Mouse (Mus musculus): ENCODE measurements at regions not wholly inside any gene's neighbourhood (a gene's known extent, or its start where the extent isn't known, plus 50 kb on each side); places are given as distances from the start of the nearest gene placed in this dataset.

GRCm38 (mm10) chr5:52092273-52092672 lies 98.0 kb downstream of the Dhx15 start:
- no peak for ATAC-seq (replicated peaks)
- no peaks in the 10 kb centered on the region for H3K9me3 ChIP-seq
- H3K27ac ChIP-seq = no peak overlapping the region
- H3K27me3 ChIP-seq (replicated peaks) = no peaks in the 10 kb centered on the region
- no peak overlapping the region for H3K4me2 ChIP-seq
- H3K4me1 ChIP-seq = no peaks in the 10 kb centered on the region
- WGBS = 90% methylated on average over 4 of the region's 4 CpGs
- no peaks in the 10 kb centered on the region for H3K36me3 ChIP-seq (replicated peaks)
- no peak overlapping the region for H3K4me3 ChIP-seq
- H3K9ac ChIP-seq = no peak overlapping the region

GRCm38 (mm10) chr5:52088131-52088530 lies 102.2 kb downstream of the Dhx15 start:
- WGBS = 63% methylated on average over 10 of the region's 10 CpGs

GRCm38 (mm10) chr5:52086766-52087429 lies 103.4 kb downstream of the Dhx15 start:
- H3K4me3 ChIP-seq = no peak overlapping the region
- no peaks in the 10 kb centered on the region for H3K27me3 ChIP-seq (replicated peaks)
- WGBS = 67% methylated on average over 7 of the region's 7 CpGs
- ATAC-seq (replicated peaks) = no peak
- H3K9ac ChIP-seq = no peak overlapping the region
- H3K36me3 ChIP-seq (replicated peaks) = no peaks in the 10 kb centered on the region
- no peak overlapping the region for H3K4me2 ChIP-seq
- H3K27ac ChIP-seq = no peak overlapping the region
- H3K4me1 ChIP-seq = no peaks in the 10 kb centered on the region
- H3K9me3 ChIP-seq = no peaks in the 10 kb centered on the region

More at GRCm38 (mm10) chr5:52088131-52088530, 102.2 kb downstream of the Dhx15 start:
- H3K9me3 ChIP-seq = no peaks in the 10 kb centered on the region
- H3K4me3 ChIP-seq = no peak overlapping the region
- no peaks in the 10 kb centered on the region for H3K36me3 ChIP-seq (replicated peaks)
- H3K9ac ChIP-seq = no peak overlapping the region
- H3K27me3 ChIP-seq (replicated peaks) = no peaks in the 10 kb centered on the region
- H3K4me2 ChIP-seq = no peak overlapping the region
- no peaks in the 10 kb centered on the region for H3K4me1 ChIP-seq
- no peak for ATAC-seq (replicated peaks)
- no peak overlapping the region for H3K27ac ChIP-seq

- H3K36me3 ChIP-seq (replicated peaks) = no peaks in the 10 kb centered on the region
Observed at GRCm38 (mm10) chr5:52080268-52080667, 110.0 kb downstream of the Dhx15 start.

GRCm38 (mm10) chr5:52077696-52078095 lies 112.6 kb downstream of the Dhx15 start:
- Histone ChIP-seq H3K9ac (no peak overlapping the region), H3K4me2 (no peak overlapping the region), H3K27me3 (replicated peaks) (no peaks in the 10 kb centered on the region), H3K4me1 (no peaks in the 10 kb centered on the region), H3K27ac (no peak overlapping the region), H3K36me3 (replicated peaks) (no peaks in the 10 kb centered on the region), H3K4me3 (no peak overlapping the region), H3K9me3 (no peaks in the 10 kb centered on the region)
- ATAC-seq (replicated peaks) = no peak
- WGBS = 88% methylated on average over 3 of the region's 3 CpGs

More at GRCm38 (mm10) chr5:52080268-52080667, 110.0 kb downstream of the Dhx15 start:
- no peak overlapping the region for H3K4me2 ChIP-seq
- no peaks in the 10 kb centered on the region for H3K27me3 ChIP-seq (replicated peaks)
- 85% methylated on average over 4 of the region's 4 CpGs for WGBS
- ATAC-seq (replicated peaks) = no peak
- no peak overlapping the region for H3K9ac ChIP-seq
- no peaks in the 10 kb centered on the region for H3K4me1 ChIP-seq
- no peak overlapping the region for H3K4me3 ChIP-seq
- no peak overlapping the region for H3K27ac ChIP-seq
- H3K9me3 ChIP-seq = no peaks in the 10 kb centered on the region

GRCm38 (mm10) chr5:52075096-52075495 lies 115.2 kb downstream of the Dhx15 start:
- no peak overlapping the region for H3K27ac ChIP-seq
- no peaks in the 10 kb centered on the region for H3K36me3 ChIP-seq (replicated peaks)
- WGBS = 96% methylated on average over 2 of the region's 2 CpGs
- H3K9me3 ChIP-seq = no peaks in the 10 kb centered on the region
- no peak overlapping the region for H3K9ac ChIP-seq
- H3K4me3 ChIP-seq = no peak overlapping the region
- no peaks in the 10 kb centered on the region for H3K4me1 ChIP-seq
- no peaks in the 10 kb centered on the region for H3K27me3 ChIP-seq (replicated peaks)
- no peak for ATAC-seq (replicated peaks)
- H3K4me2 ChIP-seq = no peak overlapping the region

GRCm38 (mm10) chr5:52064804-52065451 lies 125.4 kb downstream of the Dhx15 start:
- H3K36me3 ChIP-seq (replicated peaks) = no peaks in the 10 kb centered on the region
- ATAC-seq (replicated peaks) = peak; percentile 93
- H3K9me3 ChIP-seq = no peaks in the 10 kb centered on the region
- no peaks in the 10 kb centered on the region for H3K27me3 ChIP-seq (replicated peaks)
- WGBS = 39% methylated on average over 16 of the region's 16 CpGs
- H3K27ac ChIP-seq = no peak overlapping the region
- no peak overlapping the region for H3K4me2 ChIP-seq
- H3K9ac ChIP-seq = no peak overlapping the region
- H3K4me3 ChIP-seq = no peak overlapping the region
- no peaks in the 10 kb centered on the region for H3K4me1 ChIP-seq

GRCm38 (mm10) chr5:52062214-52062613 lies 128.1 kb downstream of the Dhx15 start:
- H3K4me1 ChIP-seq = no peaks in the 10 kb centered on the region
- H3K36me3 ChIP-seq (replicated peaks) = no peaks in the 10 kb centered on the region
- H3K4me3 ChIP-seq = no peak overlapping the region
- no peak for ATAC-seq (replicated peaks)
- no peaks in the 10 kb centered on the region for H3K27me3 ChIP-seq (replicated peaks)
- H3K9me3 ChIP-seq = no peaks in the 10 kb centered on the region
- no peak overlapping the region for H3K4me2 ChIP-seq
- WGBS = 91% methylated on average over 4 of the region's 4 CpGs
- no peak overlapping the region for H3K9ac ChIP-seq
- H3K27ac ChIP-seq = no peak overlapping the region

- H3K9me3 ChIP-seq = no peaks in the 10 kb centered on the region
- no peak overlapping the region for H3K27ac ChIP-seq
- WGBS = 71% methylated on average over 6 of the region's 6 CpGs
- no peaks in the 10 kb centered on the region for H3K4me1 ChIP-seq
- H3K4me3 ChIP-seq = no peak overlapping the region
- H3K9ac ChIP-seq = no peak overlapping the region
- ATAC-seq (replicated peaks) = no peak
- no peaks in the 10 kb centered on the region for H3K27me3 ChIP-seq (replicated peaks)
- H3K4me2 ChIP-seq = no peak overlapping the region
- no peaks in the 10 kb centered on the region for H3K36me3 ChIP-seq (replicated peaks)
Observed at GRCm38 (mm10) chr5:52061226-52061625, 129.1 kb downstream of the Dhx15 start.

- H3K27me3 ChIP-seq (replicated peaks) = no peaks in the 10 kb centered on the region
- H3K4me3 ChIP-seq = no peak overlapping the region
- no peak overlapping the region for H3K27ac ChIP-seq
- 87% methylated on average over 1 of the region's 1 CpGs for WGBS
- ATAC-seq (replicated peaks) = no peak
- no peaks in the 10 kb centered on the region for H3K36me3 ChIP-seq (replicated peaks)
- H3K4me1 ChIP-seq = no peaks in the 10 kb centered on the region
- H3K9me3 ChIP-seq = no peaks in the 10 kb centered on the region
- H3K4me2 ChIP-seq = no peak overlapping the region
- no peak overlapping the region for H3K9ac ChIP-seq
Observed at GRCm38 (mm10) chr5:52057261-52057660, 133.1 kb downstream of the Dhx15 start.

GRCm38 (mm10) chr5:52052072-52052465 lies 138.2 kb downstream of the Dhx15 start:
- H3K27me3 ChIP-seq (replicated peaks) = no peaks in the 10 kb centered on the region
- H3K36me3 ChIP-seq (replicated peaks) = no peaks in the 10 kb centered on the region
- peak; percentile 28; the same call in 1 of the 2 replicates for ATAC-seq (replicated peaks)
- no peak overlapping the region for H3K27ac ChIP-seq
- WGBS = 78% methylated on average over 4 of the region's 4 CpGs
- 0 out of 2 replicates have a peak, but pooled peaks cover 7% of the 10 kb centered on the region for H3K4me1 ChIP-seq
- no peak overlapping the region for H3K4me3 ChIP-seq
- no peak overlapping the region for H3K9ac ChIP-seq
- H3K4me2 ChIP-seq = no peak overlapping the region
- no peaks in the 10 kb centered on the region for H3K9me3 ChIP-seq

- H3K36me3 ChIP-seq (replicated peaks) = no peaks in the 10 kb centered on the region
- H3K9ac ChIP-seq = no peak overlapping the region
- no peaks in the 10 kb centered on the region for H3K9me3 ChIP-seq
- H3K27me3 ChIP-seq (replicated peaks) = no peaks in the 10 kb centered on the region
- WGBS = 48% methylated on average over 10 of the region's 10 CpGs
- H3K4me2 ChIP-seq = no peak overlapping the region
- no peak overlapping the region for H3K27ac ChIP-seq
- ATAC-seq (replicated peaks) = peak; percentile 50
- H3K4me3 ChIP-seq = no peak overlapping the region
- H3K4me1 ChIP-seq = 0 out of 2 replicates have a peak, but pooled peaks cover 7% of the 10 kb centered on the region
Observed at GRCm38 (mm10) chr5:52051383-52052071, 138.8 kb downstream of the Dhx15 start.
